Mouse (Mus musculus) testis, adult 2 months (tissue): Measurements from ENCODE around the gene Ntn3.

Source experiments
- CTCF ChIP-seq: fragments of 200-500 bp; IDR thresholded peaks from 2 replicates; pipeline ENCODE4 v1.5.1; 2012; ENCODE audit warnings: low read depth, mild to moderate bottlenecking, inconsistent platforms, low read length, moderate library complexity; ENCODE audit not compliant: control insufficient read depth, insufficient read depth, insufficient replicate concordance
- POLR2A ChIP-seq: fragments of 200-500 bp; IDR thresholded peaks from 2 replicates; pipeline ENCODE4 v1.6.1; 2012; ENCODE audit warnings: low read depth, mild to moderate bottlenecking, inconsistent platforms, low read length, moderate library complexity; ENCODE audit not compliant: control insufficient read depth

DNA sequence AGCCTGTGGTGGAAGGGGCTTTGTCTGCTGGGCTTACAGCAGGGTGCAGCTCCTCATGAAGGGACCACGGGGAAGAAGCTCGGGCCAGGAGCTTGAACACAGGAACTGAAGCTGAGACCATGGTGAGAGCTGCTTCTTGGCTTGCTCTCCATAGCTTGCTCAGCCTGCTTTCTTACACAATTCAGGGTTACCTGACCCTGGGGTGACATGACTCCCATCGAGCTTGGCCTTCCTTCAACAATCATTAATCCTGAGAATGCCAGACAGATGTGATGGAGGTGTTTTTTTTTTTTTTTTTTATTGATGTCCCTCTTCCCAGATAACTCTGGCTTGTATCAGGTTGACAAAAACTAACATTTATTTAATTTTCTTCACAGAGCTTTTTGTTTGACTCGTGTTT, 49.6 kb upstream of the Ntn3 start:
- TF ChIP-seq POLR2A (no peak), CTCF (no peak)
